Mouse (Mus musculus) lung, adult 2 months (tissue): ENCODE data around the gene Cpa4.

Experiments
- CTCF ChIP-seq: fragments of 200-500 bp; IDR thresholded peaks from 2 replicates; pipeline ENCODE4 v1.5.1; 2011; ENCODE audit warnings: mild to moderate bottlenecking, low read length, control low read depth; ENCODE audit not compliant: insufficient read depth
- POLR2A ChIP-seq: fragments of 200-500 bp; IDR thresholded peaks from 2 replicates; pipeline ENCODE4 v1.6.1; 2011; ENCODE audit warnings: low read depth, mild to moderate bottlenecking, control low read depth, low read length, borderline replicate concordance; ENCODE audit errors: extremely low read depth

GRCm38 (mm10) chr6:30618735-30619134 lies 50.6 kb downstream of the Cpa4 start:
- TF ChIP-seq POLR2A, result no peak
- no peak for TF ChIP-seq CTCF
